Mouse (Mus musculus) hindbrain, embryonic 11.5 days (tissue): ENCODE results near the gene Klhl31. TPM values are rescaled to one million over a fixed set of nuclear protein-coding genes. Genes with fewer than 3 reads are reported as not detected.

Experiments
- ATAC-seq: fragments of 200-750 bp; cut with Nextera tagmentation; 2 replicates; pipeline ENCODE4 v1.8.0; 2017; ENCODE audit warnings: mild to moderate bottlenecking, moderate TSS enrichment, moderate library complexity; ENCODE audit not compliant: low FRiP score
- DNase-seq: peaks from one replicate; pipeline ENCODE4 v3.0.0-alpha.2; 2015; ENCODE audit warnings: low spot score
- H3K27ac ChIP-seq: fragments of 300-500 bp; sonication (generic); 2 replicates; pipeline ENCODE4 v1.5.1; 2014; ENCODE audit warnings: mild to moderate bottlenecking, low read depth, low read length
- H3K27me3 ChIP-seq: fragments of 300-500 bp; sonication (generic); 2 replicates; pipeline ENCODE4 v1.6.1; 2014; ENCODE audit warnings: mild to moderate bottlenecking, low read length, moderate library complexity, mixed read lengths; ENCODE audit not compliant: control insufficient read depth, insufficient read depth
- H3K36me3 ChIP-seq: fragments of 300-500 bp; sonication (generic); 2 replicates; pipeline ENCODE4 v1.6.1; 2014; ENCODE audit warnings: mild to moderate bottlenecking, low read length, moderate library complexity, mixed read lengths; ENCODE audit not compliant: control insufficient read depth, insufficient read depth
- H3K4me1 ChIP-seq: fragments of 300-500 bp; sonication (generic); replicated peaks from 2 replicates; pipeline ENCODE4 v1.6.1; 2014; ENCODE audit warnings: low read length, mixed read lengths; ENCODE audit not compliant: control insufficient read depth, insufficient read depth
- H3K4me2 ChIP-seq: fragments of 300-500 bp; sonication (generic); replicated peaks from 2 replicates; pipeline ENCODE4 v1.6.1; 2014; ENCODE audit warnings: mild to moderate bottlenecking, low read depth, low read length
- H3K4me3 ChIP-seq: fragments of 300-500 bp; sonication (generic); 2 replicates; pipeline ENCODE4 v1.5.1; 2014; ENCODE audit warnings: low read depth, low read length
- H3K9ac ChIP-seq: fragments of 300-500 bp; sonication (generic); 2 replicates; pipeline ENCODE4 v1.6.1; 2014; ENCODE audit warnings: low read depth, low read length
- H3K9me3 ChIP-seq: fragments of 300-500 bp; sonication (generic); 2 replicates; pipeline ENCODE4 v1.6.1; 2016; ENCODE audit warnings: low read length; ENCODE audit not compliant: control insufficient read depth
- WGBS: fragments of 180-500 bp; shearing (Covaris S2); extraction: QIAGEN DNeasy Blood & Tissue Kit; methylation state at CpG from one replicate; pipeline ENCODE4 v1.1.7; 2014; 5-methylcytosine and 5-hydroxymethylcytosine counted together
- polyA plus RNA-seq: library from polyadenylated mRNA; unstranded; fragments of >200 nt; fragmentation: Nextera tagmentation; extraction: Ambion mirVana; gene quantifications from 2 replicates; pipeline ENCODE4 v1.2.1, GENCODE M21; 2014

The Klhl31 gene
- polyA plus RNA-seq, 1 experiment from 2014 or later, result 1.1 TPM

- H3K9me3 ChIP-seq, result no peaks in the 10 kb centered on the region
- ATAC-seq, result no peak
- WGBS, result 80% methylated on average over 6 of the region's 6 CpGs
- H3K9ac ChIP-seq, result no peak overlapping the region
- no peaks in the 10 kb centered on the region for H3K36me3 ChIP-seq
- H3K4me2 ChIP-seq, result no peak overlapping the region
- DNase-seq, result no peak
- no peak overlapping the region for H3K27ac ChIP-seq
- H3K4me3 ChIP-seq, result no peak overlapping the region
- H3K4me1 ChIP-seq, result no peaks in the 10 kb centered on the region
- no peaks in the 10 kb centered on the region for H3K27me3 ChIP-seq
Measured at GRCm38 (mm10) chr9:77670095-77670494, 33.8 kb downstream of the Klhl31 start.

- Histone ChIP-seq H3K4me1 (no peaks in the 10 kb centered on the region), H3K9me3 (no peaks in the 10 kb centered on the region), H3K27ac (no peak overlapping the region), H3K4me2 (no peak overlapping the region), H3K9ac (no peak overlapping the region), H3K4me3 (no peak overlapping the region), H3K27me3 (no peaks in the 10 kb centered on the region), H3K36me3 (no peaks in the 10 kb centered on the region)
- WGBS, result 94% methylated on average over 5 of the region's 5 CpGs
- DNase-seq, result no peak
- no peak for ATAC-seq
Measured at GRCm38 (mm10) chr9:77671004-77671403, 34.7 kb downstream of the Klhl31 start.

DNA sequence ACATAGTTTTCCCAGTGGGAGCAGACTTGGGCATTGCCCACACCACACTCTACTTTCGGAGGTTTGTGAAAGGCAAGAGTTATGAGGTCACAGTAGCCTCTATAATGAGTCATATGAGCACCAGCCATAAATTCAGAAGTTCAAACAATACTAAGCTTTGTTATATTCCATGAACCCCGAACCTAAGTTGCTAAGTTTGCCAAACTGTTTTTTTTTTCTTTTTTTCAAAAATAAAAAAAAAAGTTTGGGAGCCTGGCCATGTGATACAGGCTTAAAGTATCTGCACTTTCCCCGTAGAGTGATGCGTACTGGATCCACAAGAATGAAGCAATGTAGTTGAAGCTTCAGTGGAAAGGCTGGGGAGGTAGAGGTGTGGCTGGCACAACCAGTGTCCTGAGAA is 36.9 kb downstream of the Klhl31 start:
- ATAC-seq (no peak), DNase-seq (no peak)
- H3K9me3 ChIP-seq, result no peaks in the 10 kb centered on the region
- H3K4me2 ChIP-seq, result no peak overlapping the region
- no peaks in the 10 kb centered on the region for H3K4me1 ChIP-seq
- no peaks in the 10 kb centered on the region for H3K36me3 ChIP-seq
- H3K4me3 ChIP-seq, result no peak overlapping the region
- H3K27ac ChIP-seq, result no peak overlapping the region
- 91% methylated on average over 4 of the region's 4 CpGs for WGBS
- H3K27me3 ChIP-seq, result no peaks in the 10 kb centered on the region
- no peak overlapping the region for H3K9ac ChIP-seq

DNA sequence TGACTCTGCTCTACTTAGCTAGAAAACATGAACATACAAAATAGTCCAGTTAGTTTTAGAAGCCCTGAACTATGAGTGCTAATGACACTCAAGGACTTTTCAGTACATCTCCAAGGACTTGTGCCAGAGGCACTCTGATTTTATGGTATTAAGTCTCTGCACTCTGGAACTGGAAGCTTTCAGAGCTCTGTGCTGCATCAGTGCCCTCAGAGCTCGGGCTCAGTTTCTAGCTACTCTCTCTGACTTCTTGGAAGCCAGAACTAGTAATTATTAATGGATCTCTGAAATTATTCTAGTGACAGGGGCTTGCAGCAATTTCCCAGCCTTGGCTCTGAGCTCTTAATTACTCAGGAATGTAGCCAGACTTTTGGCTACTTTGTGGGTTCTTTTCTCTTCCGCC is 37.7 kb downstream of the Klhl31 start:
- DNase-seq, result no peak
- no peak overlapping the region for H3K27ac ChIP-seq
- WGBS, result 83% methylated on average over 2 of the region's 2 CpGs
- no peaks in the 10 kb centered on the region for H3K27me3 ChIP-seq
- H3K4me2 ChIP-seq, result no peak overlapping the region
- no peak for ATAC-seq
- no peaks in the 10 kb centered on the region for H3K4me1 ChIP-seq
- H3K4me3 ChIP-seq, result no peak overlapping the region
- no peaks in the 10 kb centered on the region for H3K9me3 ChIP-seq
- H3K36me3 ChIP-seq, result no peaks in the 10 kb centered on the region
- no peak overlapping the region for H3K9ac ChIP-seq

DNA sequence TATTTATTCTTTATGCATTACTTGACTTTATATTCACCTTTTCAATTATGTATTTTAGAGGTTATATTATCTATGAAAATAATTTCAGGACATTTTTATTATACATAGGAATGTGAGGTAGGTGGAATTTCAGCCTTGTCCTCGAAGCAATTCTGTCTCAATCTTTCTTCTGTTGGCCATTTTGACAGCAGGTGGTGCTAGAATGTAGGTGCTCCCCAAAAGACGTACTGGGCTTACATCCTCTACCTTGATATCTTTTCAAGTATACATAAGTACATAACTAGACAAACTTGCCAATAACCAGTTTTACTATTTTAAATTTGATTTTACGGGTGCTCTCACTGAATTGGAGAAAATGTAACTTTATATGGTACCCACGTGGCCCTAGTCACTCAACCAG is 48.6 kb downstream of the Klhl31 start:
- H3K4me1 ChIP-seq, result no peaks in the 10 kb centered on the region
- no peak overlapping the region for H3K27ac ChIP-seq
- H3K9ac ChIP-seq, result no peak overlapping the region
- H3K27me3 ChIP-seq, result no peaks in the 10 kb centered on the region
- H3K4me2 ChIP-seq, result no peak overlapping the region
- DNase-seq (no peak), ATAC-seq (no peak)
- H3K4me3 ChIP-seq, result no peak overlapping the region
- H3K36me3 ChIP-seq, result no peaks in the 10 kb centered on the region
- WGBS, result 81% methylated on average over 4 of the region's 4 CpGs
- no peaks in the 10 kb centered on the region for H3K9me3 ChIP-seq

DNA sequence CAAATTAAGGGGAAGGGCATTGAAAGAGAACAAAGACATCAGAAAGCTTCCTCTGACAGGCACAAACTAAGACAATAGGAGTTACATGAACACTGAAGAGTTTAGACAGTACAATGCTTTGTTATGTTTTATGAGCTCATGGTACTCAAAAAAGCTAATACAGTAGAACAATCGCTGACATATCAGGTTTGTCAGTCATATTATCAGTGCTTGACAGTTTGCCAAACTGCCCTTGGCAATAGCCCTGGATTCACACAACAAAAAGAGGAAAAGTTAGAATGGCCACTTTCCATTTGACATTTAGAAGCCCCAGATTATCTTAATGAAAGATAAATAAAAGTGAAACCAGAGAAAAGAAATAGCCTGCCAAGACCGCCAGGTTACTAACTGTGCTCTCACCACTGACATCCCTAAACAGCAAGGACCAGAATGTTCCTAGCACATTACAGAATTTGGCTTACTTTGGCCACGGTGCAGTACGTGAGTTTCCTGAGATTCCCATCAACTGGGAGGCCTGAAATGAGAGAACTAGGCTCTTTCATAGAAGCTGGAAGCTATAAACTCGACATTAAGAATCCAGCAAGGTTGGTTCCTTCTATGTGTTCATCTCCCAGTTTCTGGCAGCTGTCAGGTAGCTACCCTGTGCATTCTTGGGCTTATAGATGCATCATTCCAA is 49.7 kb downstream of the Klhl31 start:
- H3K36me3 ChIP-seq, result no peaks in the 10 kb centered on the region
- H3K4me2 ChIP-seq, result no peak overlapping the region
- no peak for ATAC-seq
- H3K4me1 ChIP-seq, result no peaks in the 10 kb centered on the region
- H3K9me3 ChIP-seq, result no peaks in the 10 kb centered on the region
- no peaks in the 10 kb centered on the region for H3K27me3 ChIP-seq
- H3K9ac ChIP-seq, result no peak overlapping the region
- no peak for DNase-seq
- H3K27ac ChIP-seq, result no peak overlapping the region
- 87% methylated on average over 5 of the region's 5 CpGs for WGBS
- H3K4me3 ChIP-seq, result no peak overlapping the region

- DNase-seq (no peak), ATAC-seq (no peak)
- Histone ChIP-seq H3K4me1 (no peaks in the 10 kb centered on the region), H3K9ac (no peak overlapping the region), H3K4me2 (no peak overlapping the region), H3K27ac (no peak overlapping the region), H3K36me3 (no peaks in the 10 kb centered on the region), H3K27me3 (no peaks in the 10 kb centered on the region), H3K4me3 (no peak overlapping the region), H3K9me3 (no peaks in the 10 kb centered on the region)
- WGBS, result 85% methylated on average over 7 of the region's 7 CpGs
Measured at GRCm38 (mm10) chr9:77692707-77693106, 56.4 kb downstream of the Klhl31 start.

GRCm38 (mm10) chr9:77693405-77693804 is 57.1 kb downstream of the Klhl31 start:
- ATAC-seq (no peak), DNase-seq (no peak)
- WGBS, result 94% methylated on average over 1 of the region's 1 CpGs

GRCm38 (mm10) chr9:77695586-77695985 is 59.3 kb downstream of the Klhl31 start:
- WGBS, result 84% methylated on average over 5 of the region's 5 CpGs
- H3K27me3 ChIP-seq, result no peaks in the 10 kb centered on the region

More at GRCm38 (mm10) chr9:77693405-77693804, 57.1 kb downstream of the Klhl31 start:
- Histone ChIP-seq H3K36me3 (no peaks in the 10 kb centered on the region), H3K4me2 (no peak overlapping the region), H3K4me1 (no peaks in the 10 kb centered on the region), H3K27me3 (no peaks in the 10 kb centered on the region), H3K4me3 (no peak overlapping the region), H3K9me3 (no peaks in the 10 kb centered on the region), H3K27ac (no peak overlapping the region), H3K9ac (no peak overlapping the region)

More at GRCm38 (mm10) chr9:77695586-77695985, 59.3 kb downstream of the Klhl31 start:
- Histone ChIP-seq H3K9me3 (no peaks in the 10 kb centered on the region), H3K4me3 (no peak overlapping the region), H3K27ac (no peak overlapping the region), H3K36me3 (no peaks in the 10 kb centered on the region), H3K9ac (no peak overlapping the region), H3K4me1 (no peaks in the 10 kb centered on the region), H3K4me2 (no peak overlapping the region)
- DNase-seq (no peak), ATAC-seq (no peak)
